Mouse (Mus musculus) spleen, adult 2 months (tissue): ENCODE results near the gene Hacd4.

ENCODE experiments used
- CTCF ChIP-seq: fragments of 200-500 bp; IDR thresholded peaks from 2 replicates; pipeline ENCODE4 v1.5.1; 2011; ENCODE audit warnings: mild to moderate bottlenecking, inconsistent platforms; ENCODE audit not compliant: insufficient read depth, insufficient read length, insufficient replicate concordance; ENCODE audit errors: extremely low read depth
- POLR2A ChIP-seq: fragments of 200-500 bp; IDR thresholded peaks from 2 replicates; pipeline ENCODE4 v1.6.1; 2011; ENCODE audit warnings: low read depth, low read length, inconsistent platforms

- TF ChIP-seq CTCF (no peak), POLR2A (no peak)
These were observed 38.3 kb downstream of the Hacd4 start for GRCm38 (mm10) chr4:88400302-88400991.
